Mouse (Mus musculus) heart, adult 2 months (tissue): Measurements from ENCODE around the gene Tmem171.

ENCODE experiments used
- CTCF ChIP-seq: fragments of 200-600 bp; IDR thresholded peaks from 2 replicates; pipeline ENCODE4 v1.8.1; 2022; ENCODE audit warnings: antibody characterized with exemption, mild to moderate bottlenecking, moderate library complexity
- POLR2A ChIP-seq: fragments of 200-500 bp; IDR thresholded peaks from 2 replicates; pipeline ENCODE4 v1.6.1; 2011; ENCODE audit warnings: mild to moderate bottlenecking, low read depth, low read length, control low read depth; ENCODE audit not compliant: insufficient read depth

DNA sequence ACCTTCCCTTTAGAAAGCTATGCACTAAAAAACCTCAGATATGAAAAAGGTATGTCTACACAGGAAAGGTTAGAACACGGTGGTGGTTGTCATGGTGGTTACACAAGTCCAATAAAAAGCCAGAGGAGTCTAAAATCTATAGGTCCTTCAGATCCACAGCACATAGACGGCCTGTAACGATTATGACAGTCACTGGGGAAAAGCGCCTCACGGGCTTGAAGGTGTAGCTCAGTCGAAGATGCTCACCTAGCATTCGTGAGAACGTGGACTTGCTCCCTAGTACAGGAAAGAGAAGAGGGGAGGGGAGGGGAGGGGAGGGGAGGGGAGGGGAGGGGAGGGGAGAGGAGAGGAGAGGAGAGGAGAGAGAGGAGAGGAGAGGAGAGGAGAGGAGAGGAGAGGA lies 9.2 kb upstream of the Tmem171 start:
- TF ChIP-seq POLR2A: no peak
- TF ChIP-seq CTCF: no peak
